Mouse (Mus musculus): ENCODE measurements around the gene Olfr411. TPM values are rescaled to one million over a fixed set of nuclear protein-coding genes. Genes with fewer than 3 reads are reported as not detected.

The Olfr411 gene
- not detected in 2 replicates for polyA plus RNA-seq (2012; rRNA removed)

DNA sequence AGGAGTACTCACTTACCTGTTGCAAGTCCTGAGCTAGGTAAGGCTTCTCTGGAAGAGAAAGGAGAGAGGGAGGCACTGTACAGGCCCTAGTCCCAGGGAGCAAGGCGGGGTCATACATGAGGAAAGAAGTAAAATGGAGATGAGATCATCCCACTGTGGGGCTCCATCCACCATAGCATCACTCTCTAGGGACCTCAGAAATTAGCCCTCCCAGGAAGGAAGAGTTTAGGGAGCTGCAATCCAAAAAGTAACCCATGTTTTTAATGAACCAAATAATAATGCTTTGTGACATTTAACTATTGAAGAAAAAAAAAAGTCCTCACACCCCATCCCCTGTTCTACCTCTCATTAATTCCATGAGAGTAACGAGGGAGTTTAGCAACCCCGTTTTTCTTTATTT lies at the start of gene Olfr411:
Gene Olfr411, minus strand, starts transcription at position 101 of the 400 bp plus-strand sequence.

DNA sequence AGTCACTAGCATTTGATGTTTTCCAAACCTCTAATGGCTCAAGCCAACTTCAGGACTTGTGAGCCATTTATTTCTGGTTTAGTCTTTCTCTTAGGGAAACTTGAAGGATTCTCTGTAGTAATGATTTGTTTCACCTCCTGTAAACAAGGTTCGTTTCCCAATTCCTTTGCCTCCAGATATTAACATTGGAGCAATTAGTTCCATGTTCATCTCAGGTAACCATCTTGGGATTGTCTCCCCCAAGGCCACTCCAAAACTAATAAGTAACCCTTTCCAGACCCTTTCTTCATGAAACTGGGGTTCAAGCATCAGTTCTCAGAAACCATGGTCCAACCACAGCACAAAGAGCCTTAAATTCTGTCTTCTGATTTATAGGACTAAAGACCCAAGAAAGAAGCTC lies 9.3 kb upstream of the Olfr411 start, which contains the start of gene Olfr412:
Gene Olfr412, plus strand, starts transcription at position 301 of the 400 bp plus-strand sequence.

DNA sequence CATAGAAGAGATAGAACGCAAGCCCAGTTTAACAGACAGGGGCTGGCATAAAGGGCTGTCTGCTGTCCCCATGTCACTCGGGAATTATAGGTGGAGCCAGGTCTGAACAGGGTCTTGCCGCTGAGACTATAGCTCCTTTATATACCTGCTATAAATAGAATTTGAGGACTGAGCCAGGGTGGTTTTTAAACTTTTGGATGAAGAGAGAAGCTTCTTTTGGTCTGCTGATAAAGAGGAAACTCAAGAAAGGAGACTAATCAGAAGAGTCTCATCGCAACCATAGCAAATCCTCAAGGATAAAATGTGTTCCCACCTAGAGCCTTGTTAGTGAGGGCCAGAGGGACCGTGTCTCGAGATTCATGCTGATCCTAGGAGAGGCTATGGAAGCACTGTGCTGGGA lies 14.5 kb downstream of the Olfr411 start, which contains the start of gene Olfr410:
Gene Olfr410, minus strand, starts transcription at position 101 of the 400 bp plus-strand sequence.

Other genes with a start within 250 kb of the Olfr411 start
- not detected in 2 replicates for gene Olfr401, start 238.9 kb downstream of the Olfr411 start, polyA plus RNA-seq (2012; rRNA removed)
- not detected in 2 replicates for gene Olfr402, start 199.1 kb downstream of the Olfr411 start, polyA plus RNA-seq (2012; rRNA removed)
- not detected in 2 replicates for gene Olfr403, start 166.4 kb downstream of the Olfr411 start, polyA plus RNA-seq (2012; rRNA removed)
- gene Olfr43, start 141.3 kb downstream of the Olfr411 start, polyA plus RNA-seq (2012; rRNA removed), result not detected in 2 replicates
- not detected in 2 replicates for gene Olfr406, start 92.8 kb downstream of the Olfr411 start, polyA plus RNA-seq (2012; rRNA removed)
- gene Olfr59, start 68.9 kb downstream of the Olfr411 start, polyA plus RNA-seq (2012; rRNA removed), result not detected in 2 replicates
- gene Olfr410, start 14.6 kb downstream of the Olfr411 start, polyA plus RNA-seq (2012; rRNA removed), result not detected in 2 replicates
- not detected in 2 replicates for gene Olfr412, start 9.4 kb upstream of the Olfr411 start, polyA plus RNA-seq (2012; rRNA removed)

Data from central nervous system, embryonic 11.5 days (tissue).